Mouse (Mus musculus) embryonic fibroblast, embryonic 13.5 days (primary cell): ENCODE data around the gene Il17f.

Experiments used
- CTCF ChIP-seq: IDR thresholded peaks from 2 replicates; pipeline ENCODE4 v1.5.1; 2011; ENCODE audit warnings: mild to moderate bottlenecking, control low read depth, low read length, moderate library complexity, borderline replicate concordance; ENCODE audit not compliant: insufficient read depth
- POLR2A ChIP-seq: IDR thresholded peaks from 2 replicates; pipeline ENCODE4 v1.6.1; 2011; ENCODE audit warnings: low read depth, mild to moderate bottlenecking, control low read depth, low read length, moderate library complexity

- no peak for TF ChIP-seq CTCF
- no peak for TF ChIP-seq POLR2A
Observed at GRCm38 (mm10) chr1:20740496-20740998, 49.9 kb downstream of the Il17f start.
